In the genomic region with DNA sequence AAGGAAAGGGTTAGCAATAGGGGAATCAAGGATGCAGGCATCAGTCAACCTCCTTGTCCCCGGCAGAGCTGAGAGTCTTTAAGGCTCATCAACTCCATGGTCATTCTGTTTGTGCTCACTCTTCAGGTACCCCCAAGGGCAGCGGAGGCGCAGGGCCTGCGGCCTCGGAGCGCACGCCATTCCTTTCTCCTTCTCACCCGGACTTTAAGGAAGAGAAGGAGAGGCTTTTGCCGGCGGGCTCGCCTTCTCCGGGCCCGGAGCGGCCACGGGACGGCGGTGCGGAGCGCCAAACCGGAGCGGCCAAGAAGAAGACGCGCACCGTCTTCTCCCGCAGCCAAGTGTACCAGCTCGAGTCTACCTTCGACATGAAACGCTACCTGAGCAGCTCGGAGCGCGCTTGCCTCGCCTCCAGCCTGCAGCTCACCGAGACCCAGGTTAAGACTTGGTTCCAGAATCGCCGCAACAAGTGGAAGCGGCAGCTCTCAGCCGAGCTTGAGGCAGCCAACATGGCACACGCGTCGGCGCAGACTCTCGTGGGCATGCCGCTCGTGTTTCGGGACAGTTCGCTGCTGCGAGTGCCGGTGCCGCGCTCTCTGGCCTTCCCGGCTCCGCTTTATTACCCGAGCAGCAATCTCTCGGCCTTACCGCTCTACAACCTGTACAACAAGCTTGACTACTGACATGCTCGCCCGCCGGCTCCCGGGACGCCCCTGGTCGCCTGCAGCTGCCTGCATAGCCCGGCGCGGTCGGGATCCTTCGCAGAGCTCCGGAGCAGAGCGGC, we compare ENCODE assay signal across 9 mouse cellular contexts. TPM values are rescaled to one million over a fixed set of nuclear protein-coding genes. Genes with fewer than 3 reads are reported as not detected.
DNase-seq lines count a peak whose midpoint lies in the region; ATAC-seq lines count a peak whose summit lies in the region.
"Had no signal": no experiment of that assay in that cellular context is flagged by ENCODE, and none has a peak within 500 bp of the region (broad histone marks: within the 10 kb centered on the region; RNA-seq: fewer than 3 reads in every experiment).

No protein-coding gene starts in this region.

- peak overlapping the region; percentile 28 for H3K4me3 ChIP-seq in embryonic facial prominence, embryonic 10.5 days
- peak overlapping the region; percentile 25 for H3K4me3 ChIP-seq in intestine, embryonic 15.5 days (replicated peaks)
- H3K4me3 ChIP-seq in midbrain, embryonic 14.5 days (replicated peaks; ENCODE audit: low read depth, low read length), result 0 out of 2 replicates have a peak overlapping the region, but pooled peaks have one; percentile 10

- H3K27ac ChIP-seq in embryonic facial prominence, embryonic 10.5 days (replicated peaks), result no peak overlapping the region
- H3K27ac ChIP-seq in intestine, embryonic 15.5 days, result no peak overlapping the region
- no peak overlapping the region for H3K27ac ChIP-seq in midbrain, embryonic 14.5 days (replicated peaks; ENCODE audit: low read depth, low read length)

- under 1% methylated on average over 68 of the region's 68 CpGs for WGBS in embryonic facial prominence, embryonic 10.5 days
- under 1% methylated on average over 66 of the region's 68 CpGs for WGBS in intestine, embryonic 15.5 days
- WGBS in midbrain, embryonic 14.5 days, result under 1% methylated on average over 68 of the region's 68 CpGs

- DNase-seq in gastrocnemius, postnatal 10 days, result peak; percentile 36
- no peak for DNase-seq in gastrocnemius, adult 18-20 months (ENCODE audit: low spot score)
- peak; percentile 57 to 68 for DNase-seq in B cell, adult 2 months
- peak; percentile 76 for DNase-seq in embryonic facial prominence, embryonic 10.5 days (ENCODE audit: low spot score)
- peak; percentile 51 for DNase-seq in midbrain, embryonic 14.5 days
- DNase-seq in layer of hippocampus, adult 9-10 months (ENCODE audit: low spot score), result no peak
- DNase-seq in MN1 (ENCODE audit: low spot score), result no peak

- no peaks in the 10 kb centered on the region for H3K36me3 ChIP-seq in embryonic facial prominence, embryonic 10.5 days (replicated peaks)
- no peaks in the 10 kb centered on the region for H3K36me3 ChIP-seq in intestine, embryonic 15.5 days
- no peaks in the 10 kb centered on the region for H3K36me3 ChIP-seq in midbrain, embryonic 14.5 days (ENCODE audit: control insufficient read depth, insufficient read depth, low read length)

- no peak overlapping the region for H3K9ac ChIP-seq in intestine, embryonic 15.5 days
- H3K9ac ChIP-seq in midbrain, embryonic 14.5 days (replicated peaks; ENCODE audit: low read length), result no peak overlapping the region

- peak overlapping the region; percentile 45 for H3K4me2 ChIP-seq in intestine, embryonic 15.5 days (replicated peaks)
- H3K4me2 ChIP-seq in midbrain, embryonic 14.5 days (ENCODE audit: low read length), result peak overlapping the region; percentile 9; the same call in 1 of the 2 replicates

- ATAC-seq in intestine, embryonic 15.5 days, result no peak
- ATAC-seq in midbrain, embryonic 14.5 days (ENCODE audit: low FRiP score, low TSS enrichment), result no peak

- H3K9me3 ChIP-seq in embryonic facial prominence, embryonic 10.5 days, result no peaks in the 10 kb centered on the region
- H3K9me3 ChIP-seq in intestine, embryonic 15.5 days, result no peaks in the 10 kb centered on the region
- no peaks in the 10 kb centered on the region for H3K9me3 ChIP-seq in midbrain, embryonic 14.5 days (ENCODE audit: control insufficient read depth, low read length)

- peaks cover 42% of the 10 kb centered on the region for H3K4me1 ChIP-seq in embryonic facial prominence, embryonic 10.5 days
- H3K4me1 ChIP-seq in intestine, embryonic 15.5 days (replicated peaks), result peaks cover 26% of the 10 kb centered on the region
- peaks cover 9% of the 10 kb centered on the region; the same call in 1 of the 2 replicates for H3K4me1 ChIP-seq in midbrain, embryonic 14.5 days (ENCODE audit: control insufficient read depth, insufficient read depth, low read length)

- H3K27me3 ChIP-seq in embryonic facial prominence, embryonic 10.5 days (replicated peaks; ENCODE audit: low read depth, poor library complexity, severe bottlenecking), result peaks cover 91% of the 10 kb centered on the region
- peaks cover 72% of the 10 kb centered on the region for H3K27me3 ChIP-seq in intestine, embryonic 15.5 days (replicated peaks)
- peaks cover 85% of the 10 kb centered on the region for H3K27me3 ChIP-seq in midbrain, embryonic 14.5 days (ENCODE audit: control insufficient read depth, insufficient read depth, low read length)

RNA-seq across cellular contexts. Expression of a gene that starts 4.5 kb away (rescaled TPM):
- total RNA-seq in gastrocnemius, postnatal 10 days (2021), result 10 to 100 TPM; 37.3 to 37.9 TPM
- 10 to 100 TPM; 28.1 to 33.7 TPM for total RNA-seq in gastrocnemius, adult 18-20 months (2021)
- 312 and 325 TPM in 2 replicates for polyA plus RNA-seq in embryonic facial prominence, embryonic 10.5 days (2016; fragmentation: Nextera tagmentation; extraction: Ambion mirVana)
- polyA plus RNA-seq in intestine, embryonic 15.5 days (2015; fragmentation: Nextera tagmentation; extraction: Ambion mirVana), result 187 and 188 TPM in 2 replicates
- 167 and 169 TPM in 2 replicates for polyA plus RNA-seq in midbrain, embryonic 14.5 days (2014; fragmentation: Nextera tagmentation; extraction: Ambion mirVana)

RNA-seq across cellular contexts. Expression of a gene that starts 6.9 kb away (rescaled TPM):
- not detected for total RNA-seq in gastrocnemius, postnatal 10 days (2021)
- total RNA-seq in gastrocnemius, adult 18-20 months (2021), result not detected
- polyA plus RNA-seq in embryonic facial prominence, embryonic 10.5 days (2016; fragmentation: Nextera tagmentation; extraction: Ambion mirVana), result 0.27 and 0.44 TPM in 2 replicates
- 0.97 and 1.1 TPM in 2 replicates for polyA plus RNA-seq in intestine, embryonic 15.5 days (2015; fragmentation: Nextera tagmentation; extraction: Ambion mirVana)
- 0.07 and 0.09 TPM in 2 replicates for polyA plus RNA-seq in midbrain, embryonic 14.5 days (2014; fragmentation: Nextera tagmentation; extraction: Ambion mirVana)
- total RNA-seq: hematopoietic stem cell, adult 5-6 weeks had no signal

RNA-seq across cellular contexts. Expression of a gene that starts 12.8 kb away (rescaled TPM):
- not detected for total RNA-seq in gastrocnemius, postnatal 10 days (2021)
- not detected for total RNA-seq in gastrocnemius, adult 18-20 months (2021)
- polyA plus RNA-seq in embryonic facial prominence, embryonic 10.5 days (2016; fragmentation: Nextera tagmentation; extraction: Ambion mirVana), result 0.10 and 0.44 TPM in 2 replicates
- polyA plus RNA-seq in intestine, embryonic 15.5 days (2015; fragmentation: Nextera tagmentation; extraction: Ambion mirVana), result 1.3 and 1.9 TPM in 2 replicates
- 0.15 and 0.33 TPM in 2 replicates for polyA plus RNA-seq in midbrain, embryonic 14.5 days (2014; fragmentation: Nextera tagmentation; extraction: Ambion mirVana)
- total RNA-seq: hematopoietic stem cell, adult 5-6 weeks had no signal

Comparison
In these comparisons a context has a peak if more than half of its experiments do, and no peak if none do; other contexts are left out.
1. DNase-seq: peak in gastrocnemius, postnatal 10 days (single experiment), B cell, adult 2 months (2 of 2), embryonic facial prominence, embryonic 10.5 days (single experiment) and midbrain, embryonic 14.5 days (single experiment); none in gastrocnemius, adult 18-20 months (single experiment), layer of hippocampus, adult 9-10 months (single experiment) and MN1 (single experiment).
2. Peak in every context shown above with its lines, with median percentiles within 50 percentile points of each other: H3K4me3 ChIP-seq.